Mouse (Mus musculus) spleen, adult 12 weeks (tissue): ENCODE measurements around the gene Rcbtb2.
"Not testable (repeated sequence)": the region's sequence is repeated elsewhere in the genome, so short reads cannot be mapped to it uniquely, and the experiment has no call there.

Source experiments
- DNase-seq: peaks from one replicate; pipeline ENCODE4 v3.0.0; 2022; ENCODE audit warnings: low spot score

The Rcbtb2 gene

GRCm38 (mm10) chr14:73122923-73123278 lies at the start of gene Rcbtb2:
Gene Rcbtb2 (plus strand): TSS chr14:73123037.
- no peak for DNase-seq

- no peak for DNase-seq
Observed at GRCm38 (mm10) chr14:73083563-73083962, 39.3 kb upstream of the Rcbtb2 start.

- DNase-seq, result no peak
Observed at GRCm38 (mm10) chr14:73086425-73086824, 36.4 kb upstream of the Rcbtb2 start.

GRCm38 (mm10) chr14:73087247-73087646 lies 35.6 kb upstream of the Rcbtb2 start:
- no peak for DNase-seq

GRCm38 (mm10) chr14:73087746-73088145 lies 35.1 kb upstream of the Rcbtb2 start:
- no peak for DNase-seq

- DNase-seq, result no peak
Observed at GRCm38 (mm10) chr14:73088224-73088623, 34.6 kb upstream of the Rcbtb2 start.

GRCm38 (mm10) chr14:73092871-73093270 lies 30.0 kb upstream of the Rcbtb2 start:
- no peak for DNase-seq

GRCm38 (mm10) chr14:73094802-73095550 lies 27.9 kb upstream of the Rcbtb2 start:
- no peak for DNase-seq

- DNase-seq, result no peak
Observed at GRCm38 (mm10) chr14:73098677-73099387, 24.0 kb upstream of the Rcbtb2 start.

- DNase-seq, result no peak
Observed at GRCm38 (mm10) chr14:73102270-73102865, 20.5 kb upstream of the Rcbtb2 start.

GRCm38 (mm10) chr14:73102986-73103385 lies 19.9 kb upstream of the Rcbtb2 start:
- DNase-seq, result not testable (repeated sequence)

- no peak for DNase-seq
Observed at GRCm38 (mm10) chr14:73104913-73105312, 17.9 kb upstream of the Rcbtb2 start.

- DNase-seq, result no peak
Observed at GRCm38 (mm10) chr14:73105407-73106185, 17.2 kb upstream of the Rcbtb2 start.

- DNase-seq, result no peak
Observed at GRCm38 (mm10) chr14:73106234-73106711, 16.6 kb upstream of the Rcbtb2 start.

GRCm38 (mm10) chr14:73106957-73107356 lies 15.9 kb upstream of the Rcbtb2 start:
- DNase-seq, result no peak

GRCm38 (mm10) chr14:73107371-73107770 lies 15.5 kb upstream of the Rcbtb2 start:
- no peak for DNase-seq

- DNase-seq, result no peak
Observed at GRCm38 (mm10) chr14:73107952-73108351, 14.9 kb upstream of the Rcbtb2 start.

GRCm38 (mm10) chr14:73110682-73111081 lies 12.2 kb upstream of the Rcbtb2 start:
- DNase-seq, result no peak

- no peak for DNase-seq
Observed at GRCm38 (mm10) chr14:73111091-73111490, 11.7 kb upstream of the Rcbtb2 start.

- no peak for DNase-seq
Observed at GRCm38 (mm10) chr14:73112186-73112840, 10.5 kb upstream of the Rcbtb2 start.

GRCm38 (mm10) chr14:73114952-73115351 lies 7.9 kb upstream of the Rcbtb2 start:
- not testable (repeated sequence) for DNase-seq

GRCm38 (mm10) chr14:73116301-73116700 lies 6.5 kb upstream of the Rcbtb2 start:
- no peak for DNase-seq
